Mouse (Mus musculus) c-Kit-positive CD71-positive TER-119-negative erythroid progenitor cells, embryonic 14.5 days (primary cell): ENCODE measurements around the gene Wnt7a.

Experiments used
- DNase-seq: peaks from one replicate; pipeline ENCODE4 v3.0.0-alpha.2; 2013; ENCODE audit warnings: low read depth

Wnt7a gene

DNA sequence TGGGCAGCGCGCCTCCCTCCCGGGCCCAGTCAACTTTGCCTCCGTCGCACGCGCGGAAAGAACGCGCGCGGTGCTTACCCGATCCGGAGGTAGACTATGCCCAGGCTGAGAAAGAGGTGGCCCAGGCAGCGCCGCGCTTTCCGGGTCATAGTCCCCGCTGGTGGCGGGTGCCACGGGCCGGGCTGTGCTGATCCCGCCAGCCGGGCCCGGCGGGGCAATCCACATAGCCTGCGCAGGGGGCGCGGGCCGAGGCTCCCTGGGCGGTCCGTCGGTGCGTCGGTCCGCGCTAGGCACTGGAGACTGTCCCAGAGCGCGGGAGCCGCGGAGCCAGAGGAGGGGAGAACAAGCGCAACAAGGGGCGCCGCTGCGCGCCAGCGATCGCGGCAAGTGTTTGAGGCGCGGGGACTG lies at the start of gene Wnt7a:
TSS of gene Wnt7a (minus strand) at position 403 of the 408 bp plus-strand sequence.
- DNase-seq, result no peak

DNA sequence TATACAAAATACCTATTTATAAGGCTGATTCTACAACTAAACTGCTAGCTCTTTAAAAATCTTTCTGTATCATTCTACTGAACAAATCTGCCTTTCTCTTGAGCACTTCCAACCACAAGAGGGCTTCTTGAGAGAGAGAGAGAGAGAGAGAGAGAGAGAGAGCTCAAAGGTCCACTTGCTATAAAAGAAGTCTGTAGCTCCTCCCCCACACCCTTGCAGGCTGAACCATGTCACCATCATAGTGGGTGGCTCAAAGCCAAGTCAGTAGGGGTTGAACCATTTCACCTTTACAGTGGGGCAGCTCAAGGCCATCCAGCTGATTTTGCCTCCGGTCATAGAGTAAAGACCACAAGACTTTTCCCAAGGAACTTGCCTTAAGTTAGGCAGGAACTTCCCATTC lies 48.3 kb upstream of the Wnt7a start:
- DNase-seq, result no peak

DNA sequence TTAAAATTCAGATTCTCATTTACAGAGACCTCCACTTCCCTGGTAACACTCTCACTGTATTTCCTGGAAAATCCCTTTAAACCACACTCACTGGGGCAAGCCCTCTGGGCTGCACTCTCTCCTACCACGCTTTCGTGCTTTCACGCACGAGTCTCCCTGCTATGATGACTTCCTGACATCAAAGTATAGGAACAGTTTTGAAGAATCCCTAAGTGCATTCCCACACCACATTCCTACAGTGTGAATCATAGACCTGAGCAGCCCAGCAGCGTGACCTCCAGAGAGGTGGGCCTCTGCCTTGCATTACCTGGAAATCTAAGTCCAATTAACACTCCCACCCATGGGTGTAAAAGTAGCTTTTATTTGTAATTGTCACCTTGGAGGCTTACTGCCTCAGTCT lies 43.4 kb upstream of the Wnt7a start:
- DNase-seq, result no peak

DNA sequence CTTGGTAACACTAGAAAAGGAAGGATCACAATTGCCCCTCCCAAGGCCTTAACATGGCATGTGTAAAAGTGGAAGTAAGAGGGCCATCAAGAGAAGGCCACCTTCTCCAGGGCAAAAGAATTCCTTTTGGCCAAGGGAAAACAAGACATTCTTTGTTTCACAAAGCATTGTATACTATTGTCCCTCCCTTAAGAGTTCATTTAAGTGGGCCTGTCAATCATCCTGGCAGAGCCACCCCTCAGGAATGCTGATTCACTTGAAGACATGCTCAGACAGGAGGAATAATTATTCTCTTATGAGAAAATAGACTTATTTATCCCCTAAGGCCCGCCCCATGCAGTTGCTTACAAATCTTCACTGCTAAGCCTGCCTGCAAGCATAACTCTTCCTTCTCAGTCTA lies 40.9 kb upstream of the Wnt7a start:
- no peak for DNase-seq

DNA sequence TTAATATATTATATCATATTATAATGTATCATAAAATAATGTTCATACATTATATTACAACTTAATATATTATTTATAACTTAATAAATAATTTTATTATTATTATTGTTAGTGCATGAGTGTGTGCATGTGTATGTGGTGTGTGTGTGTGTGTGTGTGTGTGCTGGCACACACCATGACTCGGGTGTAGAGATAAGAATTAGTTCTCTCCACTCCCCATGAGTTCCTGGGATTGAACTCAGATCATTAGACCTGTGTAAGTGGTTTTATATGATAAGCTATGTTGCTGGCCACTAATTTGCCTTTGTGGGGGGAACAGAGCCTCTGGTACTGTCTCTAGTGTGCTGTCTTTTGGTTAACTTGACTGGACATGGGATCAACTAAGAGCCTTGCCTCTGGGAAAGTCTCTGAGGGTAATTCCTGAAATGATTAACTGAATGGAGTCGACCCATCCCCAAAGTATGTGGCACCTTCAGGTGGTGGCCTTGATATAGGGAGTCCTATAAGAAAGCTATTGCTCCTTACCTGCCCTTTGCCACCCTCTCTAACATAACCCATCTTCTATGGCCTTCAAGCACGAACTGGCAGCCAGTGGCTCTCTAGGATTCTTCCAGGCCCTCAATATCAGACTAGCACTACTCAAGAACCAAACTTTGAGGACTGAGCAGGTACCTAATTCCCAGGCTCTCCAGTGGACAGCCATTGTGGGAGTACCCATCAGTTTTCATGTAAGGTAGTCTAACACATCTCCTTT lies 38.5 kb upstream of the Wnt7a start:
- peak; percentile 31 for DNase-seq

DNA sequence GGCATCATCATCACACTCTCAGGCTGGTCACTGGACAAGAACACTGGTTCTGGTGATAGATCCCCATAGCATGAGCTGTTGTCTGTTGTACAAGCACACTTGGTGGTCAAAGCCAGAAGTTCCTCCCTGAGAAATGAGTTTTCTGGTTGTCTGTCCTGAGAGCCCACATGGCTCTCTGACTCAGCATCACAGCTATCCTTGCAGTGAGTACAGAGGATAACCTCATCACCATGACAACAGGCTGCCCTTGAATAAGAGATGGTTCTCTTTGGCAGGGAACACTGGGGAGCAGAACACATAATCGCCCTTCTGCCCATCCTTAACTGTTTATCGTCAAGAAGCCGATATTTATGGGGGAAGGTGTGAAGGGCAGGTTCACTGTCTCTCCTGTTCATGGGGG lies 34.2 kb upstream of the Wnt7a start:
- DNase-seq, result no peak

DNA sequence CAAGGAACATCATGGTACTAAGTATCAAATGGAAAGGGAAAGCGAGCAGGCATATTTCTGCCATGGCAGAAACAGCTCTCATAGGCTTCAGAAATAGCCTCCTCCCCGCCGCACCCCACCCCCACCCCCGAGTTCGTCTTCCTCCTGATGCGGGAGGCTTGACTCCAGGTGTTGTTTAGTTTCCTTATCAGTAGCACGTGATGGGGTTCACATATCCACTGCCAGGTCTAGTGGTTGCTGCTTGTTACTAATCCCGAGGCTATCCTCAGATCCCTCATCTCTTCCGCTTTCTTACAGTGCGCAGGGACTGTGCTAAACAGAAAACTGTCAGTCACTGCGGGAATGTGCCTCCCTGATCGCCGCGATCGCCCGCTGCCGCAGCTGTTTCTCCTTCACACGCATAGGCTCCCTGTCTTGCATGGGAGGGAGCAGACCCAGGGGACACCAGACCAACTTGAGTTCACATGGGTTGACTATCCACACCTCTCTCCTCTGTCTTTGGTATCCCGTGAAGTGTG lies 30.0 kb upstream of the Wnt7a start:
- peak; percentile 17 for DNase-seq

DNA sequence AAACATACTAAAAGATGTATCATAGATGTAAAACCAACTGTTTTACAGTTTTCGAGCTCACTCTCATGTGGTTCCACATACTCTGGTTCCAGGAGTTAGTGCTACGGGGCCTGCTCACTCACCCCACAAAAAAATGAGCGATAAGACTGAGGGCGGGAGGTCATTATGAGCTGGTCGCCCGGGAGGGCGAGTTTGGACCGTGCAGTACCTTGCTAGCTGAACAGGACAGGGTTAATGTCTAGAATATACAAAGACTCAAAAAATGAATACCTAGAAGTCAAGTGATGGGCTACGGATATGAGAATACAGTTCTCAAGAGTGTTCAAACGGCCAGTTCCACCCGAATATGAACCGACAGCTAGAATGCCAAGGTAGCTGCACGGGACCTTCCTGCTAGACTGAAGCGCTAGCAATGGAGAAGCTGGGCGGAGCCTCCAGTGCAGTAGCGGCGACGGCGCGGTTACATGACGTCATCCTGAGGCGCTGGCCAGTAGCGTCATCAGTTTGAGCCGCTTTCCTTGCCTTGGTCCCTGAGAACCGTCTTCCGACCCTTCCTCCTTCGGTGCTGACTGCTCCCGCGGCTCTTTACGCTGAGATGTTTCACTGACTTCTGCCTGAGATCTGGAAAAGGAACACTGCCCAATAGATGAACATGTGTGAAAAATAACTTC lies 29.4 kb upstream of the Wnt7a start:
- peak; percentile 90 for DNase-seq

DNA sequence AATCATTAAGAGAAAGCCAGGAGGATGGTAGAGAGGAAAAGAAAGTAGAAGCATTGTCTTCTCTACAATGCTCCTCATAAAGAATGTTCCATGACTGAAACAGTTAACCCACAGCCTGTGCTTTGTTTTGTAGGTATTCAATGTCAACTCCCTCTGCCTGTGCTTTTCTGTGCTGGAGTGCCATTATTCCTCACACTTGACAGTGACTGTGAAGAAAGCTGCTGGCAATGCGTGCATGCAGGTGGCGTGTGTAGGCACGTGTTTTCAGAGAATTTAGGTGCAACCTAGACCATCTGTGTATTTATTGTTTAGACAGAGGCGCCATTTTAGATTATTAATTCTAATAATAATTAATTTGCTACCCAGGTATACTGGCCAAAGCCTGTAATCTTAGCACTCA lies 13.0 kb upstream of the Wnt7a start:
- DNase-seq, result no peak

DNA sequence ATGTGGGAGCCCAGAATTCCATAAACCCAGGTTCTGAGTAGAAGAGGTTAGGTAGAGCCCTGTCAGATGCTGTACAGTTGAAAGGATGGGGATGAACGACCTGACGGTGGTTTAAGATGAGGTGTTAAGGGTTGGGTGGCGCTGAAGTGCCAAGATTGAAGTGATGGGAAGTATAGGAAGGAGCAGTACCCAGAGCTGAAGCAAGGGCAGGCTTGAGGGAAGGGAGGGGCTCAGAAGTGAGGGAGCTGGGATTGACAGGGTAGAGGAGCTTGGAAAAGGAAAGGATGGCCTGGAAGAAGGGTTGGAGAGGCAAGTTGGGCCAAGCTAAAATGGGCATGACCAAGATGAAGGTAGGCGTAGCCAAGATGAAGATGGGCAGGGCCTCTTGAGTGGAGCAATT lies 10.5 kb upstream of the Wnt7a start:
- DNase-seq, result no peak

DNA sequence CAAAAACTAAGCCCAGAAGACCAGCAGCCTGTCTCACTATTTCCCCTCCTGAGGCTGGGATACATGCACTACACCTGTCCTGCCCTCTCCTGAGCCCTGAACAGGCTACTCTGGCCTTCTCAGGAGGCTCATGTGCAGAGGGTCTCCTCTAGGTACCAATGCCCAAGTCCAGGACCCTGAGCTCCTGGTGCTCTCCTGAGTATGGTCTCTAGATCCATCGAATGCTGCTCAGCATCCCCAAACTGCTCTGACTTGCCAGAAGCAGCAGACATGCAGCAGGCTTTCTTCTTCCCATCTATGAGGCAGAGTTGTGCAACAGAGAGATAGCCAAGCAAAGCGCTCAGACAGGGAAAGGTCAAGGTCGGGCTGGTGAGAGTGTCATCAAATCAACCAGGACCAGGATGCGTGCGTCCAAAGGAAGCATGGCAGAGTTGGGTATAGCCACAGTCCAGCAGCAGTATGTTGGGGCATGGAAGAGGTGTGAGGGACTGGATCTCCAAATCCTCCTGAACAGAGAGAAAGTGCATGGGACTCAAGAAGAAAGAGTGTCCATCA lies 6.2 kb upstream of the Wnt7a start:
- no peak for DNase-seq

DNA sequence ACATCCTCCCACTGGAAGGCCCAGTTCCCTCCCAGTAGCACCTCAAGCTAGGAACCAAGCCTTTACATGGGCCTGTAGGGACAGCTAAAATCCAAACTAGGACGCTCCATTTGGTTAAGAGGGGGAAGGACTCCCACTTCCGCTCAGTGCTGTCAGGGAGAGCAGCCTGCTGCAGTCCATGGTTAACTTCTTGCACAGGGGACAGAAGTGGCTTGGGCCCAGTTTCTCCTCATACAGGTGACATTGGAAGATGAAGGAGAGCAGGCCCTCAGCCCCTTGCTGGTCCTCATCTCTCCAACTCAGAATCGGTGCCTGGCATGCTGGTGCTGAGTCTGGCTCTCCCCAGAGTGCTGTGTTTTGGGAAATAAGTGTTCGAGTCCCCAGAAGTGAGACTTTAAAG lies 5.0 kb upstream of the Wnt7a start:
- DNase-seq, result no peak

DNA sequence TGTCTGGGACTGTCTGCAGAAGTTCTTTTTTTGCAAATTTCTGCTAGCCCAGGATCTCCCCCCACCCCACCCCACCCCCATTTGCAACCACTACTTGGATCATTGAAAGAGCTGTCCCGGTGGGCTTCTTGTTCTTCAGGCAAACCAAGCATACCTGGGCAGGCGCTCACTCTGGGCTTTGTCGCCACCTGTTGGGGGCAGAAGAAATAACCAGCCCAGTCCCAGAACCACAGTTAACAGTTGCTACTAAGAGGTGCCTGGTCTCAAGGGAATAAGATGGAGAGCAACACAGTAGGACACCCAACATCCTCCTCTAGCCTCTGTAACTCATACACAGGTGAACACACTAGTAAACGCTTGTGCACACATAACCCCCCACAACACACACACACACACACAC lies 3.7 kb upstream of the Wnt7a start:
- no peak for DNase-seq

DNA sequence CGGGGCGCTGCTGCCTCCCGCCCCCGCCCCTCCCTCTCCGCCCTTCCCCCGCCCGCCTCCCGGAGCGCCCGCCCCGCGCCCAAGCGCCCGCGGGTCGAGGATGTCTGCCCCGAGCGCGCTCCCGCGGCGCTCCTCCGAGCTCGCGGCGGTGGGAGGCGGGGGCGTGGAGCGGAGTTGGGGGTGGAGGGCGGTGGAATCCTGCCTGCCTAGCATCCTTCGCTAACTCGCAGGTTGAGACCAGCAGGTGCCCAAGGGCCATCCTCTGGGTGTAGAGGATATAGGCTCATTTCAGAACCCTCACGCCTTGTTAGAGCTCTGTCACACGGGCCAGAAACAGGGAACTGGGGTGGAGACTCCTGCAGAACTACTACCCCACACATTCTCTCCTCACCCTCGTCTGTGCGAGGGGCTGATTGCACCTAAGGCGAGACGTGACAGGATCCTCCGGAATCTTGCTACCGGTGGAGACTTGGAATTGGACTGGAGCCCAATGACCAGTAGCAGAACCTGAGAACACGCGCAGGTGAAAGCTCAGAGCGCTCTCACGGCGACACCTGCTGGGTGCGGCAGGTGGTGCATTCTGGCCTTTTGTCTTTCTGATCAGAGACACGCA lies 312 bp upstream of the Wnt7a start:
- DNase-seq, result peak; percentile 34

DNA sequence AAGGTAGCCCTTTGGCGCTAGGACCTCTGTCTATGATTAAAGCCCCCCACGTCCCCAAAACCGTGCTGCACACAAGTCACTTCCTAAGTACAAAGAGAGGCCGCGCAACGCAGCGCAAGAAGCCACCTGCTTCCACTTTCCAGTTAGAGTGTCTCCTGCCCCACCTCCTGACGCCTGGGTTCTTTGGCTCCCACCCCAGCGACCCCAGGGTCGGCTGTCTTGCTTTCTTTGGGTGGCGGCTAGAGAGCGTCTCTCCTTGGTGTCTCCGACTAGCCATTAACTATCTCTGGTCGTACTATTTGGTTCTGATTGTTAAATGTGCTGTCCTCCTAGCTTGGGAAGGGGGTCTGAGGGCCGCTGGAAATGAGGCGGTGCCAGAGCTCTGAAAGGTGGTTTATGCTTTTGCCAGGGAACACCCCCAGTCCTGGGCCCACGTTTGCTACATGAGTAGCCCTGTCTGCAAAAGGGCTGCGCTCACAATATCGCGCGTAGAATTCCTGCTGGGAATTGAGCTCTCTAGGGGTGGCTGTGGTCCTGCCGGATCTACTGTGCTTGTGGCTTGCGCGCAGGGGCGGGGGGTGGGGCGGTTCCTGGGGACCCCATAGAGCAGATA lies 889 bp downstream of the Wnt7a start:
- no peak for DNase-seq

DNA sequence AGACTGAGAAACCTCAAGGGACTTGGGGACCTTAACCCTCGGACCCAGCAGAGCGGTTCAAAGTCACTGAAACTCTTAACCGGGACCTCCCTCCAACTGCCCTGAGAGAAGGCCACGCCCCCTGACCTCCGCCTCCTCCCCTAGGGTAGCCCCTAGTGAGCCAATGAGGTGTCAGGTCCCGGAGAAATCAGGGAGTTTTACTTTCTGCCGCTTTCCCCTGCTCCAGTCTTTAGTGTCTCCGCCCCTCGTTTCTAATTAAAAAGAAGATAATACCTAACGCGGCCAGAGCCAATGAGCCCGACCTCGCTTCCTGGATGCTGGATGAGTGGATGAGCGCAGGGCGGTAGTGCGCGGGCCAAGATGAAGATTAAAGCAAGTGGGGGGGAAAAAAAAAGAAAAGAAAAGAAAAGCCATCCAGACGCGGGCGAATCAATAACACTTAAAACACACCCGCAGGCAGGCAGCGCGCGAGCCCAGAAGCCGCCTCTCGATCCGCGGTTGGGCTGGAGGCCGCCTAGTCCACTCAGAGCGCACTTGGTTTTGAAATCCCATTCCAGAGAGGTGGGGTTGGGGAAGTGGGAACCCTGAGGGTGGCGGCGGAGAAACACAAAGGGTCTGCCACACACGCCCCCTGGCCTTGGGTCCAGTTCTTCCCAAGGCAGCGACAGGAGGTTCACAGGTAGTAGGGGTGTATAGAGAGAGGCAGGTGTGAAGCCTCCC lies 1.6 kb downstream of the Wnt7a start:
- DNase-seq, result no peak

DNA sequence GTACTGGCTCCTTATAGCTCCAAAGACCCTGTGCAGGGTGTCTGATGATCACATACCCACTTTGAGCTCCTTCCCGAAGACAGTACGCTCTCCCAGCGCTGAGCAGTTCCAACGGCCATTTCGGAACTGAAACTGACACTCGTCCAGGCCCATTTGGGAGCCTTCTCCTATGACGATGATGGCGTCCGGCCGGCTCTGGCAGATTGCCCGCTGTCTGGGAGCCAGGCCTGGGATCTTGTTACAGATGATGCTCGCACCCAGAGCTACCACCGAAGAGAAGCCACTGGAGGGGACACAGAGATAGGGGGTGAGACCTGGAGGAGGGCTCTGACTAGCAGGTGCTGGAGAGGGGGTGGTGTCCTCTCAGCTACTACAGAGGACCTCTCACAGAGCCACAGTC lies 2.5 kb downstream of the Wnt7a start:
- DNase-seq, result no peak

DNA sequence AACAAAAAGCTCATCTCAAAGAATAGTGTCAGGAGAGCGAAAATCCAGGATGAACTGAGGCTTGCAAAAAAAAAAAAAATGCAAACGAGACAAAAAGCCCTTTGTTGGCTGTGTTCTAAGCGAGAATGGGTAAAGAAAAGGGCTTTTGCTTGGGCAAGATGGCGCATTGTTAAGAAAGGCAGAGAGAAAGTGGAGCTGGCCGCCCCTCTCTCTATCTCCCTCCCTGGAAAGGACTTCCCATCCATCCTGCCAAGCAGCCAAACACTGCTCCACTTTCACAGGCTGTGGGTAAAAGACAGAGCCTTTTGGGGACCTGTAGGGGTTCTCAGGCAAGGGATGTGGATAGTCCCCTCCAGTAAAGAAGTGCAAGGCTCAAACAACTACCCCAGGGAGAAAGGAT lies 9.6 kb downstream of the Wnt7a start:
- no peak for DNase-seq

DNA sequence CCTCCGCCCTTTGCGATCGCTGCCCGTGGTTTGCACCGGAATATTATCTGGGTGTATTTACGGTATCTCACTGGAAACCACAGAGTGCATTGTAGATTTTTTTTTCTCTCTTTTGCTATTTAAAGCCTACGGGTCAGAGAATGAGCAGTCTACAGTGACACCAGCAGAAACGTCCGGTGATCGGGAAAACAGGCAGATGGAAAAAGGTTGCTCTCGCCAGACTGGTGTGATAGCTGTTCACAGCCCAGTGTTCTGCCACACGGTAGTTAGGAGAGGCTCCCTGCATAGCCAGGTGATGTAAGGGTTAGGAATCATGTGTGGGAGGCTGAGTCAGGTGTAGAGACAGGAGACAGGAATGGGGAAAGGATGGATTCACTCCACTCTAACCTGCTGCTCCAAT lies 10.6 kb downstream of the Wnt7a start:
- no peak for DNase-seq

DNA sequence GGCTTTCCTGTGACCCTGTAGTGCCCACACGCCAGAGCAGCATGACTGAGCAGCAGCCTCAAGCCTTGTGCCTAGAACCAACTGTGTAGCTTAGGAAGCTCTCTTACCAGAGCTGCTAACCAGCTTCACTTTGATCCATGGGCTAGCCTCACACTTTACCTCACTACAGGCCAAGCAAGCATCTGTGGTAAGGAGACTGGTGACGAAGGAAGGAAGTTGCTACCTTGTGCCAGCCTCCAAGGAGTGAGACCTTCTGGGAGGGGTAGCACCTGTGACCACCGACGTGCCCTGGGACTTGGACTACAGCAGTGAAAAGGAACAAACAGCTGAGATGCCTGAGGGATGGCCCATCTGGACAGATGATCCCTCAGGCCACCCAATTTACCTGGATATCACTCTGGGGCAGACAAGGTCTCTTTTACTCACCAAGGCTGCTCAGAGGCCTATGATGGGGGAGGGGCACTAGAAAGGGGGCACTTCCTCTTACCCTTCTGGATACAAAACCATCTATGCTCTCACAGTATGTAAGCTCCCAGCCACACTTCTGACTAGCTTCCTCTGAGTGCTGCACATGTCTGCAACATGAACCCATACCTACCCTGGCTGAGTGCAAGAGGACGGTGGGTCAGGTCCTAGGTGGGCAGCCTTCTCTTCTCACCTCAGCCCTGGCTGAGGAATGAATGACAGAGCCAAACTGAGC lies 18.5 kb downstream of the Wnt7a start:
- no peak for DNase-seq

DNA sequence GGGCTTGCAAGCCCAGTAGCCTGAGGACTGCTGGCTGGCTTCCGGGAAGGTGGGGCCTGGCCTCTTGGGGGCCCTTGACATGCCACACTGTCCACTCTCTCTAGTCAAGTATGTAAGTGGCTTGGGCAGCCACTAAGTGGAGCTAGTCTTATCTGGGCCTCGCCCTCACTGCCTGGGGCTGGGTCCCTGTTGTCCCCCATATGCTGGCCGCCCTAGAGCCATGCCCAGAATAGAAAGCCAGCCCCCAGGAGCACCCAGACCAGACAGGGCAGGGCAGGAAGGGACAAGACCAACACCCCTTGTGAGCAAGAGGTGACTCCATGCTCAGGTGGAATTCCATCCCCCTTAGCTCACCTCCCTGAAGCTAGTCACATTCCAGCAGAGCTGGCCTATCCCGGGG lies 22.0 kb downstream of the Wnt7a start:
- DNase-seq, result no peak
